Mouse (Mus musculus) hindbrain, embryonic 11.5 days (tissue): Measurements from ENCODE around the gene Cyp2j12. TPM values are rescaled to one million over a fixed set of nuclear protein-coding genes. Genes with fewer than 3 reads are reported as not detected.
"Not testable (repeated sequence)": the region's sequence is repeated elsewhere in the genome, so short reads cannot be mapped to it uniquely, and the experiment has no call there.

Experiments
- ATAC-seq: fragments of 200-750 bp; cut with Nextera tagmentation; 2 replicates; pipeline ENCODE4 v1.8.0; 2017; ENCODE audit warnings: mild to moderate bottlenecking, moderate TSS enrichment, moderate library complexity; ENCODE audit not compliant: low FRiP score
- DNase-seq: peaks from one replicate; pipeline ENCODE4 v3.0.0-alpha.2; 2015; ENCODE audit warnings: low spot score
- H3K27ac ChIP-seq: fragments of 300-500 bp; sonication (generic); 2 replicates; pipeline ENCODE4 v1.5.1; 2014; ENCODE audit warnings: mild to moderate bottlenecking, low read depth, low read length
- H3K27me3 ChIP-seq: fragments of 300-500 bp; sonication (generic); 2 replicates; pipeline ENCODE4 v1.6.1; 2014; ENCODE audit warnings: mild to moderate bottlenecking, low read length, moderate library complexity, mixed read lengths; ENCODE audit not compliant: control insufficient read depth, insufficient read depth
- H3K36me3 ChIP-seq: fragments of 300-500 bp; sonication (generic); 2 replicates; pipeline ENCODE4 v1.6.1; 2014; ENCODE audit warnings: mild to moderate bottlenecking, low read length, moderate library complexity, mixed read lengths; ENCODE audit not compliant: control insufficient read depth, insufficient read depth
- H3K4me1 ChIP-seq: fragments of 300-500 bp; sonication (generic); replicated peaks from 2 replicates; pipeline ENCODE4 v1.6.1; 2014; ENCODE audit warnings: low read length, mixed read lengths; ENCODE audit not compliant: control insufficient read depth, insufficient read depth
- H3K4me2 ChIP-seq: fragments of 300-500 bp; sonication (generic); replicated peaks from 2 replicates; pipeline ENCODE4 v1.6.1; 2014; ENCODE audit warnings: mild to moderate bottlenecking, low read depth, low read length
- H3K4me3 ChIP-seq: fragments of 300-500 bp; sonication (generic); 2 replicates; pipeline ENCODE4 v1.5.1; 2014; ENCODE audit warnings: low read depth, low read length
- H3K9ac ChIP-seq: fragments of 300-500 bp; sonication (generic); 2 replicates; pipeline ENCODE4 v1.6.1; 2014; ENCODE audit warnings: low read depth, low read length
- H3K9me3 ChIP-seq: fragments of 300-500 bp; sonication (generic); 2 replicates; pipeline ENCODE4 v1.6.1; 2016; ENCODE audit warnings: low read length; ENCODE audit not compliant: control insufficient read depth
- WGBS: fragments of 180-500 bp; shearing (Covaris S2); extraction: QIAGEN DNeasy Blood & Tissue Kit; methylation state at CpG from one replicate; pipeline ENCODE4 v1.1.7; 2014; 5-methylcytosine and 5-hydroxymethylcytosine counted together
- polyA plus RNA-seq: library from polyadenylated mRNA; unstranded; fragments of >200 nt; fragmentation: Nextera tagmentation; extraction: Ambion mirVana; gene quantifications from 2 replicates; pipeline ENCODE4 v1.2.1, GENCODE M21; 2014

The Cyp2j12 gene
- polyA plus RNA-seq, 1 experiment from 2014 or later = not detected

DNA sequence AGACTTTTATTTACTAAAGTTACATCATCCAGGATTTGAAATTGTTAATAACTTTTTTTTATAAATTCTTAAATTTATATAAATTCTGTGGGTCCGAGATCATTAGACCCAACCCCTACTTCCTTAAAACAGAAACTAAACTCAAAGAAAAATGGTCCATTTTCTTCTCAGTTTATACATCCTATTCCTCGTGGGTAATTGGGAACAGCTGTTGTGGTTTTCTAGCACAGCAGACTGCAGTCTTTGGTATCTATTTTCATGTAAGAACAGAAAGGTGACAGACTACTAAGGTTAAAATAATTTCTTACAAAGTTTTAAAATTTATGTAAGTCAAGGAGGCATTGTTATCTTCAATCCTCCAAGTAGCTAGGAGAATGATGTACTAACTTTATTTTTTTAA lies 44.1 kb downstream of the Cyp2j12 start:
- no peak overlapping the region for H3K9ac ChIP-seq
- no peaks in the 10 kb centered on the region for H3K4me1 ChIP-seq
- no peak overlapping the region for H3K4me3 ChIP-seq
- H3K36me3 ChIP-seq = no peaks in the 10 kb centered on the region
- no peak overlapping the region for H3K27ac ChIP-seq
- WGBS = 68% methylated on average over 2 of the region's 2 CpGs
- DNase-seq (no peak), ATAC-seq (no peak)
- no peaks in the 10 kb centered on the region for H3K9me3 ChIP-seq
- H3K27me3 ChIP-seq = no peaks in the 10 kb centered on the region
- H3K4me2 ChIP-seq = no peak overlapping the region

DNA sequence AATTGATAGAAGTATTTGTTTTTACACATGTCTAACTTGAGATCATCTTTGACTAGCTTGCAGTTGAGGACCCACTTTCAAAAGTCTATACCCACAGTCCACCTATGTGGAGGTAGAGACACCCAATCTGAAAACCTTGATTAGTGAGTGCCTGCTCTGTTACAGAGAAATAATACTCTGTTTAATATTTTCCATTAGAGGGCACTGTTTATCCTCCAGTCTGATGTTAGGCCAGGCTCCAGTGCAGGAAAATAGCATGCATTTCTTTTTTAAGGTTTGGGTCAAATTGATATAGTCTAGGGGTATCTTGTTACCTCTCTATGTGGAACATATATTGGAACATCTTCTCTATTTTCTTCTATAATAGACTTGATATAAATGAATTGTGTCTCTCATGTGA lies 49.1 kb downstream of the Cyp2j12 start:
- no peak overlapping the region for H3K4me3 ChIP-seq
- no peaks in the 10 kb centered on the region for H3K36me3 ChIP-seq
- ATAC-seq (no peak), DNase-seq (no peak)
- no peak overlapping the region for H3K27ac ChIP-seq
- H3K4me1 ChIP-seq = no peaks in the 10 kb centered on the region
- H3K9ac ChIP-seq = no peak overlapping the region
- no peaks in the 10 kb centered on the region for H3K27me3 ChIP-seq
- no peaks in the 10 kb centered on the region for H3K9me3 ChIP-seq
- no peak overlapping the region for H3K4me2 ChIP-seq

GRCm38 (mm10) chr4:96089356-96090048 lies 51.5 kb downstream of the Cyp2j12 start:
- H3K27ac ChIP-seq, H3K4me3 ChIP-seq, DNase-seq, ATAC-seq, H3K4me2 ChIP-seq, H3K9ac ChIP-seq, H3K27me3 ChIP-seq, H3K9me3 ChIP-seq, H3K4me1 ChIP-seq, H3K36me3 ChIP-seq: not testable (repeated sequence)
- 54% methylated on average over 6 of the region's 6 CpGs for WGBS

- Histone ChIP-seq H3K9me3 (no peaks in the 10 kb centered on the region), H3K4me3 (no peak overlapping the region), H3K27ac (no peak overlapping the region), H3K4me2 (no peak overlapping the region), H3K36me3 (no peaks in the 10 kb centered on the region), H3K4me1 (no peaks in the 10 kb centered on the region), H3K9ac (no peak overlapping the region), H3K27me3 (no peaks in the 10 kb centered on the region)
- DNase-seq = no peak
- ATAC-seq = no peak
Observed at GRCm38 (mm10) chr4:96078308-96078707, 62.6 kb downstream of the Cyp2j12 start.

DNA sequence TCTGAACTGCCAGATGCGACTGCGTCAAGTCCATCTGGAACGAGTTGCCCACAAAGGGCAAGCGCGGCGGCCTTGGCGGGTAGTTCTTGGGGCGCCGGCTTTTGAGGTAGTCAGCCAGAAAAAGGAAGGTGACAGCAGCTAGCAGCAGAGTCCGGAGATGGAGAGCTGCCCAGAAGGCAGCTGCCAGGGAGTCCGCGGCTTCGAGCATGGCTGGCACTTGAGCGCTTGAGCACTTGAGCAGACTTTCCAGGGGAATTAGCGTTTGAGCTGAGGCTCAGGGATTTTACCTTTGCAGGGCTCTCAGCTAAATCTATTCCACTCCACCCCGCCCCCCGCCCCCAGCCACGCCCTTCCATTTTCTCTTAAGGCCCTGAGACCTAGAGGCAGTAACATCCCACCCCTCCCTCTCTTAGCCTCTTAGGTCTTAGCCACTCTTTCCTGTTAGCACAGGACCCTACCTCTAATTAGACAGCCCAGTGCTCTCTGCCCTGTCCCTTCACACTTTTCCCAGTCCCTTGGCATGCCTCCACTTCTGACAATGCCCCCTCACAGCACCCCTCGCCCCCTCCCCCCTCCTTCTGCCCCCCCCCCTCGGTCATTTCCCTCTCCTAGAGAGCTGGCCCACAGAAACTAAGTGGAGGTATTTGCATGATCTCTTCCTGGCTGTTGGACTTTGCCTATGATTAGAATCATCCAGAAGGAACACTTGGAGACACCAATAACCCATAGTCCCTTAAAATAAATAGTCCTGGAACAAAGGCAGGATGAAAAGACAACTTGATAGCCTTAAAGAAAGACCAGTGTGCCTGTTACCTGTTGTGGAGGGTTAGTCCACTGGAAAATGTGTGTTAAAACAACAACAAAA lies 63.5 kb downstream of the Cyp2j12 start, which contains the start of gene Cyp2j13:
Cyp2j13 (minus strand) TSS at position 286 of the 865 bp plus-strand sequence.
- Histone ChIP-seq H3K27ac (no peak within 1 kb of the TSS), H3K36me3 (no peaks in the 10 kb centered on the region), H3K4me2 (peak within 1 kb of the TSS; percentile 36), H3K27me3 (no peaks in the 10 kb centered on the region), H3K9ac (no peak within 1 kb of the TSS), H3K9me3 (no peaks in the 10 kb centered on the region), H3K4me1 (no peaks in the 10 kb centered on the region), H3K4me3 (no peak within 1 kb of the TSS)
- WGBS = 10% methylated on average over 20 of the region's 20 CpGs
- ATAC-seq (peak; percentile 67; the same call in 1 of the 2 replicates), DNase-seq (peak; percentile 27)

DNA sequence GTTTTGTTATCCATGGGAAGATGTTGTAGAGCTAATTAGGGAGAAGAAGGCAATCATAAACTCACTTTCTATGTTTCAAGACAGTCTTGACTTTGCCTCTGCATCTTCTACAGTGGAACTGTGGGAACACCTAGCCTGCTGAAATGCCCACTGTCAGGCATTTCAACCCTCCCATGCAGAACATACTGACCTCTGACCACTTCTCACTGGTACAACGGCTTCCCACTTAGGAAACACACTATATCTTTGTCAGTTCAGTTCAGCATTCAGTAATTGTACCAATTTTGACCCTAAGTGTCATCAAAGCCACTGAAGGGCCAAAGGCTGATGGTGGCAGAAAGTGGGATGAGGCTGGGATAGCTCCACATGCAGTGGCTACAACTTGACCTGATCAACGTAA lies 78.9 kb downstream of the Cyp2j12 start:
- WGBS = 84% methylated on average over 2 of the region's 2 CpGs
- H3K27me3 ChIP-seq = no peaks in the 10 kb centered on the region
- ATAC-seq = no peak
- H3K4me2 ChIP-seq = no peak overlapping the region
- H3K4me3 ChIP-seq = no peak overlapping the region
- H3K36me3 ChIP-seq = no peaks in the 10 kb centered on the region
- H3K9me3 ChIP-seq = no peaks in the 10 kb centered on the region
- H3K4me1 ChIP-seq = no peaks in the 10 kb centered on the region
- H3K27ac ChIP-seq = no peak overlapping the region
- DNase-seq = no peak
- H3K9ac ChIP-seq = no peak overlapping the region

GRCm38 (mm10) chr4:96060106-96060505 lies 80.8 kb downstream of the Cyp2j12 start:
- no peak for DNase-seq
- no peaks in the 10 kb centered on the region for H3K4me1 ChIP-seq
- H3K27ac ChIP-seq = no peak overlapping the region
- ATAC-seq = no peak
- no peak overlapping the region for H3K9ac ChIP-seq
- no peak overlapping the region for H3K4me2 ChIP-seq
- H3K36me3 ChIP-seq = no peaks in the 10 kb centered on the region
- no peaks in the 10 kb centered on the region for H3K9me3 ChIP-seq
- H3K4me3 ChIP-seq = no peak overlapping the region
- 98% methylated on average over 2 of the region's 2 CpGs for WGBS
- no peaks in the 10 kb centered on the region for H3K27me3 ChIP-seq
